28 mouse cellular contexts compared by ENCODE assay signal in the genomic region with DNA sequence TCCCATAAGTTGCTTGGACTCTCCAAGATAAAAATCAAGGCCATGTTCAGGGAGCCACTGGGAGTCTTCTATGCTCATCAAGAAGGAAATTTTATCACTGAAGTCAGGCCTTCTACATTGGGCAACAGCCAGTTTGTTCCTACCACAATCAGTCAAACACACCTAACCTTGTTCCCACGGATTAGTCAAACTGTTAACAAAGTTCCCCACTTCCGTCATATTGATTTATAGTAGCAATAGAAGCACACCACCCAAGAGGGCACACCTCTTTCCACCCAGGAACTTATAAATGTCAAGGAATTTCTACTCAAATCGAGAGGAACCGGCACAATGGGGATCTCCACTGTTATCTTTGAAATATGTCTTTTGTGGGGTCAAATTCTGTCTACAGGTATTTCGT. TPM values are rescaled to one million over a fixed set of nuclear protein-coding genes. Genes with fewer than 3 reads are reported as not detected.
DNase-seq lines count a peak whose midpoint lies in the region; ATAC-seq and TF ChIP-seq lines count a peak whose summit lies in the region.
"Had no signal": no experiment of that assay in that cellular context is flagged by ENCODE, and none has a peak within 500 bp of the region (broad histone marks: within the 10 kb centered on the region; RNA-seq: fewer than 3 reads in every experiment).

Gene Dmbt1, plus strand, starts transcription at position 299 of the 400 bp plus-strand sequence.

- 0 out of 2 replicates have a peak, but pooled peaks cover 2% of the 10 kb centered on the region for H3K4me1 ChIP-seq in intestine, embryonic 14.5 days (replicated peaks; ENCODE audit: control insufficient read depth, insufficient read depth, low read length)
- H3K4me1 ChIP-seq in intestine, embryonic 16.5 days (ENCODE audit: control insufficient read depth, insufficient read depth, low read length): peaks cover 2% of the 10 kb centered on the region; the same call in 1 of the 2 replicates
- H3K4me1 ChIP-seq in small intestine, adult 2 months (ENCODE audit: control insufficient read depth, insufficient read depth, insufficient read length, low read length): peaks cover 45% of the 10 kb centered on the region
- H3K4me1 ChIP-seq in stomach, postnatal 0 days (replicated peaks; ENCODE audit: control insufficient read depth, insufficient read depth): no peaks in the 10 kb centered on the region
- no peaks in the 10 kb centered on the region for H3K4me1 ChIP-seq in heart, embryonic 11.5 days (ENCODE audit: control insufficient read depth, insufficient read depth, low read length)
- no peaks in the 10 kb centered on the region for H3K4me1 ChIP-seq in kidney, embryonic 16.5 days (ENCODE audit: insufficient read depth, low read length)
- H3K4me1 ChIP-seq: embryonic facial prominence, embryonic 13.5 days; forebrain, embryonic 15.5 days; heart, embryonic 13.5 days had no signal

- no peak for TF ChIP-seq CTCF in small intestine, adult 2 months (IDR thresholded peaks at IDR 0.05; ENCODE audit: extremely low read depth, insufficient read length, insufficient replicate concordance, low read depth, low read length)
- no peak for TF ChIP-seq CTCF in stomach, postnatal 0 days (IDR thresholded peaks at IDR 0.05; ENCODE audit: low read depth)

- H3K27ac ChIP-seq in intestine, embryonic 14.5 days (ENCODE audit: low read depth): no peak within 1 kb of the TSS
- H3K27ac ChIP-seq in intestine, embryonic 16.5 days (ENCODE audit: low read length): peak within 1 kb of the TSS; percentile 31
- H3K27ac ChIP-seq in small intestine, adult 2 months (ENCODE audit: insufficient read depth, low read depth, low read length): peak within 1 kb of the TSS; percentile 52
- peak within 1 kb of the TSS; percentile 61 for H3K27ac ChIP-seq in stomach, postnatal 0 days (replicated peaks)
- no peak within 1 kb of the TSS for H3K27ac ChIP-seq in heart, embryonic 11.5 days (ENCODE audit: low read depth, low read length)
- H3K27ac ChIP-seq in kidney, embryonic 16.5 days (ENCODE audit: low read length): no peak within 1 kb of the TSS
- H3K27ac ChIP-seq: embryonic facial prominence, embryonic 10.5 days; embryonic facial prominence, embryonic 13.5 days; forebrain, embryonic 12.5 days; forebrain, embryonic 15.5 days; heart, embryonic 13.5 days; hindbrain, embryonic 14.5 days had no signal

- no peak; the same call in 1 of the 2 replicates for ATAC-seq in intestine, embryonic 14.5 days (replicated peaks; ENCODE audit: low FRiP score, low TSS enrichment, low read depth)
- ATAC-seq in intestine, embryonic 16.5 days: peak; percentile 78
- ATAC-seq in stomach, postnatal 0 days (ENCODE audit: low FRiP score, low TSS enrichment): peak; percentile 51
- no peak for ATAC-seq in heart, embryonic 11.5 days (replicated peaks; ENCODE audit: insufficient number of reproducible peaks, low FRiP score, low TSS enrichment)
- no peak for ATAC-seq in kidney, embryonic 16.5 days (ENCODE audit: low FRiP score, low TSS enrichment)
- ATAC-seq: forebrain, embryonic 15.5 days; Patski had no signal

- no peak for TF ChIP-seq POLR2A in small intestine, adult 2 months (IDR thresholded peaks at IDR 0.05; ENCODE audit: low read depth, low read length)

- TF ChIP-seq EP300 in stomach, postnatal 0 days (optimal IDR thresholded peaks at IDR 0.05): no peak

- 0 out of 2 replicates have a peak within 1 kb of the TSS, but pooled peaks have one; percentile 8 for H3K4me2 ChIP-seq in intestine, embryonic 14.5 days (ENCODE audit: low read length)
- H3K4me2 ChIP-seq in intestine, embryonic 16.5 days (ENCODE audit: low read depth, low read length): peak within 1 kb of the TSS; percentile 44
- peak within 1 kb of the TSS; percentile 29 for H3K4me2 ChIP-seq in stomach, postnatal 0 days (replicated peaks; ENCODE audit: low read depth)
- no peak within 1 kb of the TSS for H3K4me2 ChIP-seq in heart, embryonic 11.5 days
- H3K4me2 ChIP-seq in kidney, embryonic 16.5 days (replicated peaks; ENCODE audit: low read depth, low read length): no peak within 1 kb of the TSS
- H3K4me2 ChIP-seq: embryonic facial prominence, embryonic 13.5 days; forebrain, embryonic 12.5 days; forebrain, embryonic 15.5 days; heart, embryonic 13.5 days; hindbrain, embryonic 14.5 days had no signal

- H3K9me3 ChIP-seq in intestine, embryonic 14.5 days (ENCODE audit: control insufficient read depth, low read length): no peaks in the 10 kb centered on the region
- no peaks in the 10 kb centered on the region for H3K9me3 ChIP-seq in intestine, embryonic 16.5 days (ENCODE audit: control insufficient read depth, low read length)
- H3K9me3 ChIP-seq in stomach, postnatal 0 days (ENCODE audit: control insufficient read depth, low read length): no peaks in the 10 kb centered on the region
- no peaks in the 10 kb centered on the region for H3K9me3 ChIP-seq in heart, embryonic 11.5 days (replicated peaks; ENCODE audit: control insufficient read depth, low read length)
- no peaks in the 10 kb centered on the region for H3K9me3 ChIP-seq in kidney, embryonic 16.5 days (ENCODE audit: low read length)
- H3K9me3 ChIP-seq: embryonic facial prominence, embryonic 10.5 days; embryonic facial prominence, embryonic 13.5 days; forebrain, embryonic 12.5 days; forebrain, embryonic 15.5 days; heart, embryonic 13.5 days had no signal

- H3K36me3 ChIP-seq in intestine, embryonic 14.5 days (ENCODE audit: control insufficient read depth, insufficient read depth, low read length): no peaks in the 10 kb centered on the region
- H3K36me3 ChIP-seq in intestine, embryonic 16.5 days (ENCODE audit: control insufficient read depth, insufficient read depth, low read length): no peaks in the 10 kb centered on the region
- peaks cover 2% of the 10 kb centered on the region; the same call in 1 of the 2 replicates for H3K36me3 ChIP-seq in small intestine, adult 2 months (ENCODE audit: control insufficient read depth, insufficient read depth, low read length)
- H3K36me3 ChIP-seq in stomach, postnatal 0 days (ENCODE audit: control insufficient read depth, insufficient read depth, low read length): no peaks in the 10 kb centered on the region
- H3K36me3 ChIP-seq in heart, embryonic 11.5 days (ENCODE audit: control insufficient read depth, insufficient read depth, low read length): no peaks in the 10 kb centered on the region
- H3K36me3 ChIP-seq in kidney, embryonic 16.5 days (ENCODE audit: insufficient read depth, low read length): no peaks in the 10 kb centered on the region
- H3K36me3 ChIP-seq: embryonic facial prominence, embryonic 10.5 days; embryonic facial prominence, embryonic 13.5 days; forebrain, embryonic 12.5 days; forebrain, embryonic 15.5 days; G1E; heart, embryonic 13.5 days had no signal

- 50% methylated on average over 5 of the region's 5 CpGs for WGBS in intestine, embryonic 14.5 days
- WGBS in intestine, embryonic 16.5 days: 45% methylated on average over 5 of the region's 5 CpGs
- WGBS in small intestine, adult 2 months: 22% methylated on average over 5 of the region's 5 CpGs
- 55% methylated on average over 5 of the region's 5 CpGs for WGBS in stomach, postnatal 0 days
- WGBS in heart, embryonic 11.5 days (ENCODE audit: insufficient replicate concordance): 72% methylated on average over 5 of the region's 5 CpGs
- WGBS in kidney, embryonic 16.5 days: 63% methylated on average over 5 of the region's 5 CpGs

- H3K9ac ChIP-seq in intestine, embryonic 14.5 days (ENCODE audit: low read length): no peak within 1 kb of the TSS
- peak within 1 kb of the TSS; percentile 49; the same call in 1 of the 2 replicates for H3K9ac ChIP-seq in intestine, embryonic 16.5 days (ENCODE audit: low read depth, low read length)
- H3K9ac ChIP-seq in stomach, postnatal 0 days (ENCODE audit: low read length): peak within 1 kb of the TSS; percentile 27; the same call in 1 of the 2 replicates
- no peak within 1 kb of the TSS for H3K9ac ChIP-seq in heart, embryonic 11.5 days (ENCODE audit: low read depth, low read length)
- H3K9ac ChIP-seq in kidney, embryonic 16.5 days (replicated peaks; ENCODE audit: low read length): no peak within 1 kb of the TSS
- H3K9ac ChIP-seq: embryonic facial prominence, embryonic 13.5 days; forebrain, embryonic 12.5 days; forebrain, embryonic 15.5 days; heart, embryonic 13.5 days; hindbrain, embryonic 14.5 days had no signal

- H3K4me3 ChIP-seq in intestine, embryonic 14.5 days (ENCODE audit: low read depth, low read length): no peak within 1 kb of the TSS
- H3K4me3 ChIP-seq in intestine, embryonic 16.5 days (ENCODE audit: low read length): peak within 1 kb of the TSS; percentile 47
- H3K4me3 ChIP-seq in small intestine, adult 2 months (ENCODE audit: low read depth, low read length): peak within 1 kb of the TSS; percentile 63
- H3K4me3 ChIP-seq in stomach, postnatal 0 days (ENCODE audit: low read depth, low read length): peak within 1 kb of the TSS; percentile 4; the same call in 1 of the 2 replicates
- no peak within 1 kb of the TSS for H3K4me3 ChIP-seq in heart, embryonic 11.5 days (ENCODE audit: low read depth, low read length)
- H3K4me3 ChIP-seq in kidney, embryonic 16.5 days (ENCODE audit: low read length): no peak within 1 kb of the TSS
- H3K4me3 ChIP-seq: embryonic facial prominence, embryonic 10.5 days; embryonic facial prominence, embryonic 13.5 days; erythroblast, embryonic 14.5 days; forebrain, embryonic 12.5 days; forebrain, embryonic 15.5 days; heart, embryonic 13.5 days had no signal

- no peaks in the 10 kb centered on the region for H3K27me3 ChIP-seq in intestine, embryonic 14.5 days (replicated peaks; ENCODE audit: control insufficient read depth, insufficient read depth, low read length)
- H3K27me3 ChIP-seq in intestine, embryonic 16.5 days (replicated peaks; ENCODE audit: control insufficient read depth, insufficient read depth, low read length): no peaks in the 10 kb centered on the region
- H3K27me3 ChIP-seq in small intestine, adult 2 months (ENCODE audit: control insufficient read depth, insufficient read depth, low read length): no peaks in the 10 kb centered on the region; the same call in 1 of the 2 replicates
- H3K27me3 ChIP-seq in stomach, postnatal 0 days (ENCODE audit: control insufficient read depth, insufficient read depth, low read length): no peaks in the 10 kb centered on the region
- 0 out of 2 replicates have a peak, but pooled peaks cover 3% of the 10 kb centered on the region for H3K27me3 ChIP-seq in heart, embryonic 11.5 days (ENCODE audit: control insufficient read depth, insufficient read depth, low read length)
- no peaks in the 10 kb centered on the region for H3K27me3 ChIP-seq in kidney, embryonic 16.5 days (ENCODE audit: insufficient read depth, low read length)
- H3K27me3 ChIP-seq: embryonic facial prominence, embryonic 13.5 days; forebrain, embryonic 12.5 days; forebrain, embryonic 15.5 days; heart, embryonic 13.5 days had no signal

- DNase-seq in intestine, embryonic 14.5 days (ENCODE audit: low spot score): no peak
- no peak for DNase-seq in stomach, postnatal 0 days (ENCODE audit: low spot score)
- no peak for DNase-seq in layer of hippocampus, adult 9-10 months (ENCODE audit: low spot score)
- DNase-seq: adrenal gland, postnatal 14 days; B cell, adult 2 months; cerebellum, adult 11 months; cerebellum, adult 2 months; cerebellum, adult 9-11 months; cerebellum, postnatal 25 days; embryo, embryonic 11 days; gastrocnemius, postnatal 25 days; heart, adult 18-20 months; heart, postnatal 14 days; heart, postnatal 4 days had no signal

RNA-seq across cellular contexts. Expression of gene Dmbt1, which starts in this region (rescaled TPM):
- 33.3 and 78.2 TPM in 2 replicates for polyA plus RNA-seq in intestine, embryonic 14.5 days (2014; fragmentation: Nextera tagmentation; extraction: Ambion mirVana)
- 209 and 239 TPM in 2 replicates for polyA plus RNA-seq in intestine, embryonic 16.5 days (2015; fragmentation: Nextera tagmentation; extraction: Ambion mirVana)
- 141 and 758 TPM in 2 replicates for polyA plus RNA-seq in small intestine, adult 2 months (2012; rRNA removed)
- polyA plus RNA-seq in stomach, postnatal 0 days (2015; fragmentation: Nextera tagmentation; extraction: Ambion mirVana): 167 and 174 TPM in 2 replicates
- not detected in 2 replicates for polyA plus RNA-seq in heart, embryonic 11.5 days (2014; fragmentation: Nextera tagmentation; extraction: Ambion mirVana)
- not detected in 2 replicates for polyA plus RNA-seq in kidney, embryonic 16.5 days (2015; fragmentation: Nextera tagmentation; extraction: Ambion mirVana)
- polyA plus RNA-seq: embryonic facial prominence, embryonic 10.5 days; embryonic facial prominence, embryonic 13.5 days; erythroblast, embryonic 14.5 days; forebrain, embryonic 12.5 days; forebrain, embryonic 15.5 days; G1E; heart, embryonic 13.5 days; hindbrain, embryonic 11.5 days; hindbrain, embryonic 14.5 days; Patski had no signal

Comparison
In these comparisons a context has a peak if more than half of its experiments do, and no peak if none do; other contexts are left out.
1. RNA of gene Dmbt1 (polyA plus RNA-seq): 209 to 239 TPM in intestine, embryonic 16.5 days, 167 to 174 TPM in stomach, postnatal 0 days, 141 to 758 TPM in small intestine, adult 2 months and 33.3 to 78.2 TPM in intestine, embryonic 14.5 days; not detected in kidney, embryonic 16.5 days and not detected in heart, embryonic 11.5 days; every median in the first group is over 10 times any median in the second.
2. ATAC-seq: peak in intestine, embryonic 16.5 days (single experiment) and stomach, postnatal 0 days (single experiment); none in intestine, embryonic 14.5 days (single experiment), heart, embryonic 11.5 days (single experiment) and kidney, embryonic 16.5 days (single experiment).
3. H3K27ac ChIP-seq: peak in intestine, embryonic 16.5 days (single experiment), small intestine, adult 2 months (single experiment) and stomach, postnatal 0 days (single experiment); none in intestine, embryonic 14.5 days (single experiment), heart, embryonic 11.5 days (single experiment) and kidney, embryonic 16.5 days (single experiment).
4. H3K4me3 ChIP-seq: peak in intestine, embryonic 16.5 days (single experiment), small intestine, adult 2 months (single experiment) and stomach, postnatal 0 days (single experiment); none in intestine, embryonic 14.5 days (single experiment), heart, embryonic 11.5 days (single experiment) and kidney, embryonic 16.5 days (single experiment).
5. H3K9ac ChIP-seq: peak in intestine, embryonic 16.5 days (single experiment) and stomach, postnatal 0 days (single experiment); none in intestine, embryonic 14.5 days (single experiment), heart, embryonic 11.5 days (single experiment) and kidney, embryonic 16.5 days (single experiment).
6. H3K4me2 ChIP-seq: peak in intestine, embryonic 14.5 days (single experiment), intestine, embryonic 16.5 days (single experiment) and stomach, postnatal 0 days (single experiment); none in heart, embryonic 11.5 days (single experiment) and kidney, embryonic 16.5 days (single experiment).